Mouse (Mus musculus) stomach, postnatal 0 days (tissue): Measurements from ENCODE around the gene Dusp28.

Source experiments
- CTCF ChIP-seq: IDR thresholded peaks from 2 replicates; pipeline ENCODE4 v1.5.1; 2016; ENCODE audit warnings: antibody characterized with exemption, low read depth, mild to moderate bottlenecking, moderate library complexity
- EP300 ChIP-seq: optimal IDR thresholded peaks from 2 replicates; pipeline ENCODE3; 2016; ENCODE audit warnings: antibody characterized with exemption

GRCm38 (mm10) chr1:92910925-92911720 lies 4.3 kb downstream of the Dusp28 start:
- TF ChIP-seq EP300: no peak
- TF ChIP-seq CTCF: no peak; the same call in 1 of the 2 replicates
